Mouse (Mus musculus): ENCODE measurements around the gene Glis3. TPM values are rescaled to one million over a fixed set of nuclear protein-coding genes. Genes with fewer than 3 reads are reported as not detected.

Gene Glis3
- polyA plus RNA-seq, 1 experiment from 2014 or later = 2.0 TPM

GRCm38 (mm10) chr19:28266850-28267249 is 413.0 kb downstream of the Glis3 start:
- WGBS = 70% methylated on average over 8 of the region's 8 CpGs

GRCm38 (mm10) chr19:28265776-28266175 is 414.1 kb downstream of the Glis3 start:
- no peak for ATAC-seq
- H3K4me2 ChIP-seq (replicated peaks; ENCODE audit: low read depth, low read length) = no peak overlapping the region
- H3K27ac ChIP-seq (ENCODE audit: low read length) = no peak overlapping the region
- no peaks in the 10 kb centered on the region for H3K9me3 ChIP-seq (ENCODE audit: low read length)
- H3K27me3 ChIP-seq (replicated peaks; ENCODE audit: insufficient read depth, low read length) = no peaks in the 10 kb centered on the region
- no peak for TF ChIP-seq EP300 (IDR thresholded peaks at IDR 0.05)
- no peak for TF ChIP-seq CTCF (IDR thresholded peaks at IDR 0.05)
- H3K9ac ChIP-seq (replicated peaks; ENCODE audit: low read depth) = no peak overlapping the region
- WGBS = 92% methylated on average over 2 of the region's 2 CpGs
- DNase-seq (ENCODE audit: low spot score) = no peak
- H3K4me1 ChIP-seq (ENCODE audit: insufficient read depth, low read depth, low read length) = no peaks in the 10 kb centered on the region
- no peaks in the 10 kb centered on the region for H3K36me3 ChIP-seq (ENCODE audit: insufficient read depth, low read length)
- no peak overlapping the region for H3K4me3 ChIP-seq (ENCODE audit: low read depth, low read length)

More at GRCm38 (mm10) chr19:28266850-28267249, 413.0 kb downstream of the Glis3 start:
- no peak for TF ChIP-seq EP300 (IDR thresholded peaks at IDR 0.05)
- TF ChIP-seq CTCF (IDR thresholded peaks at IDR 0.05) = no peak
- Histone ChIP-seq H3K9ac (replicated peaks; ENCODE audit: low read depth) (no peak overlapping the region), H3K27ac (ENCODE audit: low read length) (no peak overlapping the region), H3K36me3 (ENCODE audit: insufficient read depth, low read length) (no peaks in the 10 kb centered on the region), H3K9me3 (ENCODE audit: low read length) (no peaks in the 10 kb centered on the region), H3K27me3 (replicated peaks; ENCODE audit: insufficient read depth, low read length) (no peaks in the 10 kb centered on the region), H3K4me3 (ENCODE audit: low read depth, low read length) (no peak overlapping the region), H3K4me1 (ENCODE audit: insufficient read depth, low read depth, low read length) (no peaks in the 10 kb centered on the region), H3K4me2 (replicated peaks; ENCODE audit: low read depth, low read length) (no peak overlapping the region)
- ATAC-seq = no peak
- DNase-seq (ENCODE audit: low spot score) = no peak

- ATAC-seq (no peak), DNase-seq (ENCODE audit: low spot score) (no peak)
- H3K27me3 ChIP-seq (replicated peaks; ENCODE audit: insufficient read depth, low read length) = no peaks in the 10 kb centered on the region
- 89% methylated on average over 18 of the region's 18 CpGs for WGBS
- H3K4me3 ChIP-seq (ENCODE audit: low read depth, low read length) = no peak overlapping the region
- H3K27ac ChIP-seq (ENCODE audit: low read length) = no peak overlapping the region
- H3K4me2 ChIP-seq (replicated peaks; ENCODE audit: low read depth, low read length) = no peak overlapping the region
- no peaks in the 10 kb centered on the region for H3K36me3 ChIP-seq (ENCODE audit: insufficient read depth, low read length)
- H3K9ac ChIP-seq (replicated peaks; ENCODE audit: low read depth) = no peak overlapping the region
- H3K9me3 ChIP-seq (ENCODE audit: low read length) = no peaks in the 10 kb centered on the region
- no peaks in the 10 kb centered on the region for H3K4me1 ChIP-seq (ENCODE audit: insufficient read depth, low read depth, low read length)
- TF ChIP-seq EP300 (IDR thresholded peaks at IDR 0.05) (no peak), CTCF (IDR thresholded peaks at IDR 0.05) (no peak)
Observed at GRCm38 (mm10) chr19:28258907-28259675, 420.8 kb downstream of the Glis3 start.

GRCm38 (mm10) chr19:28258480-28258879 is 421.4 kb downstream of the Glis3 start:
- H3K4me2 ChIP-seq (replicated peaks; ENCODE audit: low read depth, low read length) = no peak overlapping the region
- 88% methylated on average over 3 of the region's 3 CpGs for WGBS
- H3K4me1 ChIP-seq (ENCODE audit: insufficient read depth, low read depth, low read length) = no peaks in the 10 kb centered on the region
- no peaks in the 10 kb centered on the region for H3K36me3 ChIP-seq (ENCODE audit: insufficient read depth, low read length)
- TF ChIP-seq EP300 (IDR thresholded peaks at IDR 0.05) (no peak), CTCF (IDR thresholded peaks at IDR 0.05) (no peak)
- H3K27me3 ChIP-seq (replicated peaks; ENCODE audit: insufficient read depth, low read length) = no peaks in the 10 kb centered on the region
- H3K9me3 ChIP-seq (ENCODE audit: low read length) = no peaks in the 10 kb centered on the region
- H3K27ac ChIP-seq (ENCODE audit: low read length) = no peak overlapping the region
- DNase-seq (ENCODE audit: low spot score) (no peak), ATAC-seq (no peak)
- no peak overlapping the region for H3K4me3 ChIP-seq (ENCODE audit: low read depth, low read length)
- H3K9ac ChIP-seq (replicated peaks; ENCODE audit: low read depth) = no peak overlapping the region

- ATAC-seq (no peak), DNase-seq (ENCODE audit: low spot score) (no peak)
- H3K9ac ChIP-seq (replicated peaks; ENCODE audit: low read depth) = no peak overlapping the region
- no peaks in the 10 kb centered on the region for H3K4me1 ChIP-seq (ENCODE audit: insufficient read depth, low read depth, low read length)
- no peak overlapping the region for H3K27ac ChIP-seq (ENCODE audit: low read length)
- no peaks in the 10 kb centered on the region for H3K9me3 ChIP-seq (ENCODE audit: low read length)
- H3K4me3 ChIP-seq (ENCODE audit: low read depth, low read length) = no peak overlapping the region
- no peaks in the 10 kb centered on the region for H3K36me3 ChIP-seq (ENCODE audit: insufficient read depth, low read length)
- no peak overlapping the region for H3K4me2 ChIP-seq (replicated peaks; ENCODE audit: low read depth, low read length)
- WGBS = 87% methylated on average over 7 of the region's 7 CpGs
- H3K27me3 ChIP-seq (replicated peaks; ENCODE audit: insufficient read depth, low read length) = no peaks in the 10 kb centered on the region
- TF ChIP-seq EP300 (IDR thresholded peaks at IDR 0.05) (no peak), CTCF (IDR thresholded peaks at IDR 0.05) (no peak)
Observed at GRCm38 (mm10) chr19:28247345-28247744, 432.5 kb downstream of the Glis3 start.

GRCm38 (mm10) chr19:28246186-28246585 is 433.7 kb downstream of the Glis3 start:
- Histone ChIP-seq H3K36me3 (ENCODE audit: insufficient read depth, low read length) (no peaks in the 10 kb centered on the region), H3K27me3 (replicated peaks; ENCODE audit: insufficient read depth, low read length) (no peaks in the 10 kb centered on the region), H3K9me3 (ENCODE audit: low read length) (no peaks in the 10 kb centered on the region), H3K4me2 (replicated peaks; ENCODE audit: low read depth, low read length) (no peak overlapping the region), H3K4me1 (ENCODE audit: insufficient read depth, low read depth, low read length) (no peaks in the 10 kb centered on the region), H3K27ac (ENCODE audit: low read length) (no peak overlapping the region), H3K9ac (replicated peaks; ENCODE audit: low read depth) (no peak overlapping the region), H3K4me3 (ENCODE audit: low read depth, low read length) (no peak overlapping the region)
- 80% methylated on average over 5 of the region's 5 CpGs for WGBS
- TF ChIP-seq CTCF (IDR thresholded peaks at IDR 0.05) = no peak
- ATAC-seq = no peak
- no peak for DNase-seq (ENCODE audit: low spot score)
